Mouse (Mus musculus) urinary bladder, postnatal 4 days (tissue): ENCODE results near the gene Ccr9.

Source experiments
- DNase-seq, 2 experiments: peaks; one replicate each; pipeline ENCODE4 v3.0.0; 2021 to 2022; ENCODE audit warnings: low spot score in 2 of 2

The Ccr9 gene

GRCm38 (mm10) chr9:123802421-123802820 is 124.2 kb downstream of the Ccr9 start:
- DNase-seq = no peak

- no peak for DNase-seq
These were observed 124.7 kb downstream of the Ccr9 start for GRCm38 (mm10) chr9:123802896-123803295.

GRCm38 (mm10) chr9:123805241-123805640 is 127.0 kb downstream of the Ccr9 start:
- DNase-seq = no peak

- DNase-seq = no peak
These were observed 128.0 kb downstream of the Ccr9 start, which contains the start of gene Cxcr6 for GRCm38 (mm10) chr9:123806267-123806666. Gene Cxcr6, plus strand, starts transcription at chr9:123806475.

GRCm38 (mm10) chr9:123808583-123808982 is 130.3 kb downstream of the Ccr9 start:
- DNase-seq = no peak

- DNase-seq = no peak
These were observed 133.6 kb downstream of the Ccr9 start for GRCm38 (mm10) chr9:123811831-123812230.

- DNase-seq = no peak
These were observed 136.1 kb downstream of the Ccr9 start for GRCm38 (mm10) chr9:123814326-123814725.

- DNase-seq = no peak
These were observed 136.6 kb downstream of the Ccr9 start for GRCm38 (mm10) chr9:123814821-123815220.

GRCm38 (mm10) chr9:123815444-123815843 is 137.2 kb downstream of the Ccr9 start:
- DNase-seq = no peak

GRCm38 (mm10) chr9:123815996-123816395 is 137.8 kb downstream of the Ccr9 start:
- DNase-seq = no peak

GRCm38 (mm10) chr9:123818601-123819000 is 140.4 kb downstream of the Ccr9 start:
- DNase-seq = no peak

- no peak for DNase-seq
These were observed 148.4 kb downstream of the Ccr9 start for GRCm38 (mm10) chr9:123826631-123827030.

GRCm38 (mm10) chr9:123828916-123829315 is 150.7 kb downstream of the Ccr9 start:
- DNase-seq = no peak
